Mouse (Mus musculus) thymus, adult 2 months (tissue): ENCODE results near the gene Lpin2. TPM values are rescaled to one million over a fixed set of nuclear protein-coding genes. Genes with fewer than 3 reads are reported as not detected.

ENCODE experiments used
- DNase-seq: peaks from one replicate; pipeline ENCODE4 v3.0.0; 2021
- H3K27ac ChIP-seq: fragments of 200-500 bp; 2 replicates; pipeline ENCODE4 v1.5.1; 2012; ENCODE audit warnings: low read length, control low read depth; ENCODE audit not compliant: control insufficient read depth, insufficient read depth
- H3K27me3 ChIP-seq: fragments of 200-500 bp; 2 replicates; pipeline ENCODE4 v1.6.1; 2012; ENCODE audit warnings: mild to moderate bottlenecking, low read length, moderate library complexity, mixed read lengths; ENCODE audit not compliant: control insufficient read depth, insufficient read depth
- H3K36me3 ChIP-seq: fragments of 200-500 bp; 2 replicates; pipeline ENCODE4 v1.6.1; 2012; ENCODE audit warnings: mild to moderate bottlenecking, low read length, moderate library complexity; ENCODE audit not compliant: control insufficient read depth, insufficient read depth
- H3K4me1 ChIP-seq: fragments of 200-500 bp; replicated peaks from 2 replicates; pipeline ENCODE4 v1.6.1; 2012; ENCODE audit warnings: low read length; ENCODE audit not compliant: control insufficient read depth, insufficient read depth
- H3K4me3 ChIP-seq: fragments of 200-500 bp; 2 replicates; pipeline ENCODE4 v1.5.1; 2012; ENCODE audit warnings: mild to moderate bottlenecking, low read length, control low read depth, moderate library complexity; ENCODE audit not compliant: control insufficient read depth, insufficient read depth
- CTCF ChIP-seq: fragments of 200-500 bp; IDR thresholded peaks from 2 replicates; pipeline ENCODE4 v1.5.1; 2012; ENCODE audit warnings: mild to moderate bottlenecking, control low read depth, low read length, moderate library complexity, borderline replicate concordance; ENCODE audit not compliant: control insufficient read depth, poor library complexity, insufficient read depth; ENCODE audit errors: extremely low read depth
- POLR2A ChIP-seq: fragments of 200-500 bp; IDR thresholded peaks from 2 replicates; pipeline ENCODE4 v1.6.1; 2012; ENCODE audit warnings: mild to moderate bottlenecking, low read length, control low read depth, moderate library complexity; ENCODE audit not compliant: control insufficient read depth, poor library complexity, insufficient read depth; ENCODE audit errors: extremely low read depth
- WGBS: fragments of 180-500 bp; shearing (Covaris S2); methylation state at CpG from one replicate; pipeline ENCODE4 v1.1.7; 2018; 5-methylcytosine and 5-hydroxymethylcytosine counted together
- polyA plus RNA-seq: library from polyadenylated mRNA; depleted of rRNA; stranded (reverse); fragments of >200 nt; gene quantifications from 2 replicates; pipeline ENCODE4 v1.2.3, GENCODE M21; 2012

Lpin2 gene
- polyA plus RNA-seq, 1 experiment = 16.7 TPM

GRCm38 (mm10) chr17:71180601-71181000 lies 1.8 kb upstream of the Lpin2 start:
- Histone ChIP-seq H3K4me3 (no peak overlapping the region), H3K27me3 (no peaks in the 10 kb centered on the region), H3K4me1 (peaks cover 31% of the 10 kb centered on the region), H3K27ac (no peak overlapping the region), H3K36me3 (no peaks in the 10 kb centered on the region)
- DNase-seq = no peak
- TF ChIP-seq CTCF (no peak), POLR2A (no peak)
- WGBS = 97% methylated on average over 4 of the region's 4 CpGs

DNA sequence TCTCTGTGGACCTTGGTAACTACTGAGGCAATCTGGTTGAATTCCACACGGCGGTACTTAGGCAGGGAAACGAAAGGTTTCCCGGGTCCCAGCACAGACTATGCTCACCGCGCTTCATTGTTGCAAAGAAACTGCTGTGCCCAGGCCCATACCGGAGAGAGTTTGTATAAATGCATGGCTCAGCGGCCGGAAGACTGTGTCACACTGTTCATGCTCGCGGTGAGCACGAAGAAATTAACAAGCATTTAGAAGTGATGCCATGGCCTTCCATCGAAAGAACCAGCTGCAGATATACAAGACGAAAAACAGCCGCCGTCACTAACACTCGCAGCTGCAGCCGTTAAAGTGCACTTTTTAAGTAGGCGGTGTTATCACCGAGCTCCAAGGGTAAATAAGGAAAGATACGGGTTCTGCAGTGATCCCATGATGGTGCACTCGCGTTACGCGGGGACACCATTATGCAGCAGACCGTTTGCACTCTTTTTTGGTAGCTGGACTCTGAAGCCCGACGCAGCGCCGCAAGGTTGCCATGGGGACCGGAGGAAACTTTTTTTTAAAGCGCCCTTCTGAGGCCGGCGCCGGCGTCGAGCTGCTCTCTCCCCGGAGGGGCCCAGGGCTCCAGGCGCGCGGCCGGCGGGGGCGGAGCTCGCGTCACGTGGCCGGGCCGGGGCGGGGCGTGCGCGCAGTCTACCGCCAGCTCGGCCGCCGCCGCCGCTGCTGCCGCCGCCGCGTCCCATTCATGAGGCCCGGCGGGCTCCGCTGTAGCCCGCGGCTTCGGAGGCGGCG lies 704 bp downstream of the Lpin2 start:
- Histone ChIP-seq H3K27ac (peak overlapping the region; percentile 80), H3K36me3 (no peaks in the 10 kb centered on the region), H3K4me1 (peaks cover 33% of the 10 kb centered on the region), H3K27me3 (no peaks in the 10 kb centered on the region), H3K4me3 (peak overlapping the region; percentile 72)
- DNase-seq = peak; percentile 93
- under 1% methylated on average over 71 of the region's 71 CpGs for WGBS
- no peak for TF ChIP-seq CTCF
- TF ChIP-seq POLR2A = peak; percentile 43; the same call in 1 of the 2 replicates

DNA sequence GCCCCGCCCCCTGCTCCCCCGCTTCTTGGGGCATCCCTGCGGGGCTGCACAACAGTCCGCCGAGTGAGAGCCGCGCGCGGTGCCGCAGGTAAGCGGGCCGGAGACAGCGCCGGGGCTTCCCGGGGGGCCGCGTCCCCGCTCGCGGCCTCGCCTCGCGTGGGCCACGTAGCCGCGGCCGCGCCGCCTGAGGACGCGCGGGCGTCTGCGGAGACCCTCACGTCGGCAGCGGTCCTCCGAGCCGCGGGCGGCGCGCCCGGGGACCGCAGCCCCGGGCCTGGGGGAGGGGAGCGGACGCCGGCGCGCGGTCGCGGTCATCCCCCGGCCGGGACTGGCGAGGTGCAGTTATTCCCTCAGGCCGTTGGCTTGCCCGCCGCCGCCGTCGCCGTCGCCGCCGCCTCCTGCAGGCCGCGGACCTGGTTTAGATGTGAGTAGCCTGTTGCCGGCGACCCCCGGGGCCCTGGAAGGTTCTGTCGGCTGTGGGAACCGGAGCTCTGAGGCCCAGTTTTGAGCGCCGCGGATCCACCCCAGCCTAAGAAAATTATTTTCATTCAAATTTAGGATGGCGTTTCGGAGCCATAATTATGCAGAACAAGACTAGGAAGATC lies 1.4 kb downstream of the Lpin2 start:
- Histone ChIP-seq H3K27me3 (no peaks in the 10 kb centered on the region), H3K27ac (no peak overlapping the region; the same call in 1 of the 2 replicates), H3K4me3 (peak overlapping the region; percentile 72), H3K36me3 (no peaks in the 10 kb centered on the region), H3K4me1 (peaks cover 29% of the 10 kb centered on the region)
- no peak for TF ChIP-seq POLR2A
- no peak for TF ChIP-seq CTCF
- WGBS = under 1% methylated on average over 79 of the region's 79 CpGs
- DNase-seq = no peak

- H3K4me1 ChIP-seq = peaks cover 23% of the 10 kb centered on the region
- peak overlapping the region; percentile 72 for H3K4me3 ChIP-seq
- no peaks in the 10 kb centered on the region for H3K36me3 ChIP-seq
- 3% methylated on average over 22 of the region's 22 CpGs for WGBS
- peak; percentile 58 for DNase-seq
- H3K27ac ChIP-seq = peak overlapping the region; percentile 53
- no peak for TF ChIP-seq CTCF
- TF ChIP-seq POLR2A = no peak
- H3K27me3 ChIP-seq = no peaks in the 10 kb centered on the region
Observed at GRCm38 (mm10) chr17:71184356-71185111, 2.2 kb downstream of the Lpin2 start.

GRCm38 (mm10) chr17:71185368-71185767 lies 3.0 kb downstream of the Lpin2 start:
- H3K4me3 ChIP-seq = no peak overlapping the region
- H3K36me3 ChIP-seq = no peaks in the 10 kb centered on the region
- WGBS = 67% methylated on average over 1 of the region's 1 CpGs
- no peak for DNase-seq
- no peak for TF ChIP-seq CTCF
- no peak for TF ChIP-seq POLR2A
- H3K27me3 ChIP-seq = no peaks in the 10 kb centered on the region
- H3K4me1 ChIP-seq = peaks cover 22% of the 10 kb centered on the region
- H3K27ac ChIP-seq = no peak overlapping the region

DNA sequence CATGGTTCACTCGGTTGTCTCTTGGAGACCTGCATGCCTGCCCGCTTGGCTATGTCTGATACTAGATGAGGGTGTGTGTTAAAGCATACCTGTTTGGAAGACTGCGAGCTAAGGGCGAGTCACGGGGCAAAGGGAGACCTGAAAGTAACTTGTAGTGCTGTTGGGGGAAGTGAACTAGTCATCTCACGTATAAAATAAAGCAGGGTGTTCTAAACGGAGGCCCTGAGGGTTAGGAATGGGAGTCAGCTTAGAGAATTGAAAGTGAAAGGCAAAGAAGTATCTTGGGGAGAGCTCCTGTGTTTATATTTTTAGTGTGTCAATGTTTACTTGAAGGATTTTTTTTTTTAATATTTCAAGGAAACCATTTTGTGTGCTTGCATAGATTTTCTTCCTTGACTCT lies 8.2 kb downstream of the Lpin2 start:
- no peak for TF ChIP-seq CTCF
- no peak for TF ChIP-seq POLR2A
- H3K4me3 ChIP-seq = no peak overlapping the region
- H3K36me3 ChIP-seq = no peaks in the 10 kb centered on the region
- H3K4me1 ChIP-seq = peaks cover 9% of the 10 kb centered on the region; the same call in 1 of the 2 replicates
- H3K27me3 ChIP-seq = no peaks in the 10 kb centered on the region
- WGBS = 46% methylated on average over 7 of the region's 7 CpGs
- no peak overlapping the region for H3K27ac ChIP-seq
- DNase-seq = no peak
